Mouse (Mus musculus) thymus, postnatal 36 days (tissue): ENCODE measurements around the gene Prss36.
"Not testable (repeated sequence)": the region's sequence is repeated elsewhere in the genome, so short reads cannot be mapped to it uniquely, and the experiment has no call there.

ENCODE experiments used
- DNase-seq, 2 experiments: peaks; one replicate each; pipeline ENCODE4 v3.0.0; 2022; ENCODE audit warnings: mixed read lengths in 2 of 2

The Prss36 gene

GRCm38 (mm10) chr7:127946470-127947023 is at the start of gene Prss36:
TSS of gene Prss36 (minus strand) at chr7:127946725.
- no peak for DNase-seq

- peak; percentile 78 to 87 for DNase-seq
Measured at GRCm38 (mm10) chr7:127993341-127993977, 46.9 kb upstream of the Prss36 start, which contains the start of gene Pycard. TSS of gene Pycard (minus strand) at chr7:127993867.

- DNase-seq, result peak; percentile 39 to 59
Measured at GRCm38 (mm10) chr7:127992488-127993340, 46.2 kb upstream of the Prss36 start.

GRCm38 (mm10) chr7:127991643-127992487 is 45.3 kb upstream of the Prss36 start:
- peak; percentile 80 to 84 for DNase-seq

- no peak for DNase-seq
Measured at GRCm38 (mm10) chr7:127988904-127989303, 42.4 kb upstream of the Prss36 start.

- DNase-seq, result no peak
Measured at GRCm38 (mm10) chr7:127980606-127981005, 34.1 kb upstream of the Prss36 start.

GRCm38 (mm10) chr7:127978856-127979255 is 32.3 kb upstream of the Prss36 start:
- no peak for DNase-seq

- DNase-seq, result no peak
Measured at GRCm38 (mm10) chr7:127974413-127974930, 27.9 kb upstream of the Prss36 start.

GRCm38 (mm10) chr7:127967922-127968828 is 21.6 kb upstream of the Prss36 start:
- DNase-seq, result peak; percentile 68 to 81

GRCm38 (mm10) chr7:127967004-127967921 is 20.7 kb upstream of the Prss36 start, which contains the start of gene Fus:
TSS of gene Fus (plus strand) at chr7:127967457.
- peak; percentile 93 to 95 for DNase-seq

GRCm38 (mm10) chr7:127966371-127966918 is 19.9 kb upstream of the Prss36 start:
- DNase-seq, result peak in 1 of 2 experiments; percentile 19

- DNase-seq, result no peak
Measured at GRCm38 (mm10) chr7:127959364-127959763, 12.8 kb upstream of the Prss36 start.

- DNase-seq, result peak; percentile 35 to 40
Measured at GRCm38 (mm10) chr7:127952864-127953581, 6.5 kb upstream of the Prss36 start.

- no peak for DNase-seq
Measured at GRCm38 (mm10) chr7:127944614-127945013, 1.9 kb downstream of the Prss36 start.

GRCm38 (mm10) chr7:127942097-127942496 is 4.4 kb downstream of the Prss36 start:
- DNase-seq, result not testable (repeated sequence)

GRCm38 (mm10) chr7:127936216-127936884 is 10.2 kb downstream of the Prss36 start:
- no peak for DNase-seq

- no peak for DNase-seq
Measured at GRCm38 (mm10) chr7:127935748-127936159, 10.8 kb downstream of the Prss36 start.

- peak; percentile 95 for DNase-seq
Measured at GRCm38 (mm10) chr7:127935028-127935722, 11.3 kb downstream of the Prss36 start.
